Mouse (Mus musculus): ENCODE data around the gene Hes2.

DNA sequence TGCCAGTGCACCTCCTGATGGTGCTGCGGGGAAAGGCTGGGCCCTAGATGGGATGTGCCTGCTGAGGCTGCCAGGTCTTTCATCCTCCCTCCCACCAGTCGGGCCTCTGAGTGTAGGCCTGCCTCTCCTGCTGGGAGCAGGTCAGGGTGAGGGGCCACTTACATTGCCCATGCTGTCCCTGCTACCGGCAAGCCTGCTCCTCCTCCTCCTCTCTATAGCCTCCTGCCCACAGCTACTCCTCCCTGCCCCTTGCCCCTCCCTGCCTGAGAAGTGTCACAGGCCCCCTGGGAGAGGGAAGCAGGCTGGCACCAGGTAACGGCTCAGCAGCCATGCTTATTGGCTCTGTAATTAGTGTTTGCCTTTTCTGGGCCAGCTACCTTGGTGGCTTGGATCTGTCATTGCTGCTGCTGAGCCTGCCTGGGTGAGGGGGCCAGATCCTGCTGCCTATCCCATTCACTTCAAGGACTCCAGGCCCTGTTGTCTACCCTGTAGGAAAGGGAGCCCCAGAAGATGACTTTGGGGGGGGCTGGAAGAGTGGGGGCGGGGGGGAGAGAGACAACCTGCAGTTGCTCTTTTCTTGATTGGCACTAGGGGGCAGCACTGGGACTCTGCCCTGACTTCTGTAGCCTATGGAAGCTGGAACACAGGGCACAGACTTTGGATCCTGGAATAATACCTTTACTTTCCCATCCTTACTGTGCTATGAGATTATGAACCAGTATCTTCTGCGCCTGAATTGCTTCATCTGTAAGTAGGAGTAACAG, 22.4 kb upstream of the Hes2 start:
- TF ChIP-seq CTCF (IDR thresholded peaks at IDR 0.05; ENCODE audit: borderline replicate concordance, insufficient read depth, low read depth, low read length) (peak; percentile 62; the same call in 1 of the 2 replicates), POLR2A (IDR thresholded peaks at IDR 0.05; ENCODE audit: borderline replicate concordance, insufficient read depth, low read length) (no peak)
